Mouse (Mus musculus): ENCODE results near the gene Cacna1c. TPM values are rescaled to one million over a fixed set of nuclear protein-coding genes. Genes with fewer than 3 reads are reported as not detected.
A peak's percentile ranks its signal among the peaks of the same experiment; 100 is the strongest.

Gene Cacna1c
- polyA plus RNA-seq, 1 experiment from 2014 or later = 44.0 TPM

- no peak for ATAC-seq (replicated peaks; ENCODE audit: insufficient number of reproducible peaks, low FRiP score, low TSS enrichment)
- Histone ChIP-seq H3K4me3 (ENCODE audit: low read depth, low read length) (no peak overlapping the region), H3K27me3 (ENCODE audit: control insufficient read depth, insufficient read depth, low read length) (no peaks in the 10 kb centered on the region), H3K4me2 (no peak overlapping the region), H3K9me3 (replicated peaks; ENCODE audit: control insufficient read depth, low read length) (no peaks in the 10 kb centered on the region), H3K36me3 (ENCODE audit: control insufficient read depth, insufficient read depth, low read length) (no peaks in the 10 kb centered on the region), H3K27ac (ENCODE audit: low read depth, low read length) (no peak overlapping the region), H3K9ac (ENCODE audit: low read depth, low read length) (no peak overlapping the region), H3K4me1 (ENCODE audit: control insufficient read depth, insufficient read depth, low read length) (peaks cover 65% of the 10 kb centered on the region)
- 46% methylated on average over 2 of the region's 2 CpGs for WGBS (ENCODE audit: insufficient replicate concordance)
Measured at GRCm38 (mm10) chr6:119022850-119023249, 173.4 kb downstream of the Cacna1c start.

- Histone ChIP-seq H3K27me3 (ENCODE audit: control insufficient read depth, insufficient read depth, low read length) (no peaks in the 10 kb centered on the region), H3K9ac (ENCODE audit: low read depth, low read length) (no peak overlapping the region), H3K4me3 (ENCODE audit: low read depth, low read length) (no peak overlapping the region), H3K27ac (ENCODE audit: low read depth, low read length) (no peak overlapping the region), H3K9me3 (replicated peaks; ENCODE audit: control insufficient read depth, low read length) (no peaks in the 10 kb centered on the region), H3K4me2 (no peak overlapping the region), H3K4me1 (ENCODE audit: control insufficient read depth, insufficient read depth, low read length) (peaks cover 57% of the 10 kb centered on the region), H3K36me3 (ENCODE audit: control insufficient read depth, insufficient read depth, low read length) (no peaks in the 10 kb centered on the region)
- WGBS (ENCODE audit: insufficient replicate concordance) = 61% methylated on average over 8 of the region's 8 CpGs
- ATAC-seq (replicated peaks; ENCODE audit: insufficient number of reproducible peaks, low FRiP score, low TSS enrichment) = no peak
Measured at GRCm38 (mm10) chr6:119021226-119021625, 175.0 kb downstream of the Cacna1c start.

DNA sequence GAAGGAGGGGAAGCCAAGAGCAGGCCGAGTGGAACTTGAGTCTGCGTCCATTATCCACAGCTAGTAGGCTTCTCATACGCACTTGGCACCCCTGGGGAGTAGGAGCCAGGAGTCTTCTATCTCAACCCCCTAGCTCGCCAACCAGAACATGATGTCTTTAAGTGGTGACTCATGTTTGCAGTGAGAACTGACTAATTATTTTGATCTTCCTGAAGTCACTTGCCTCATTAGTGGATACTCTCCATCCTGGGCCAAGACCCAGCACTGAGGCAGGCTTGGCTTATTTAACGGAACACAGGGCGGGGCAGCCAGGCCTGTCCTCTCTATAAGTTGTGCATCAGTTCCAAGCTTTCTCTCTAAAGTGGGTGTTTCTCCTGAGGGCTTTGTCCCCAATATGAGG lies 177.3 kb downstream of the Cacna1c start:
- no peak for ATAC-seq (replicated peaks; ENCODE audit: insufficient number of reproducible peaks, low FRiP score, low TSS enrichment)

DNA sequence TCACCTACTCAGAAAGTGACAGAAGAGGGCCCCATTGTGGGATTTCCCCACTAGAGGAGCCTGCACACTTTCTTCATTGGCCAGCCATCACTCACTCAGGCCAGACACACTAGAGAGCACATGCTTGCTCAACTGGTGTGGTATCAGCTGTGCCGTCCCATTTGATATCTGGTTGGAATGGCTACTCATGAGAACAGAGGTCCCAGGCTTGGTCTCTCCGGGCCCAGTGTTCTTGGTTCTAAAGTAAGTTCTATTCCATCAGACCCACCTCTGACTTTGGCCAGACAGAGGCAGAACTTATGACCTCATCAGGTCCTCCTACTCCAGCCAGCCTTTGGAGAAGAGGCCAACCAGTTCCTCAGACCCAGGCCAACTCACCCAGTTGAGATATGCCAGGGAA lies 178.0 kb downstream of the Cacna1c start:
- no peak overlapping the region for H3K9ac ChIP-seq (ENCODE audit: low read depth, low read length)
- 63% methylated on average over 2 of the region's 2 CpGs for WGBS (ENCODE audit: insufficient replicate concordance)
- no peak for ATAC-seq (replicated peaks; ENCODE audit: insufficient number of reproducible peaks, low FRiP score, low TSS enrichment)
- H3K4me1 ChIP-seq (ENCODE audit: control insufficient read depth, insufficient read depth, low read length) = peaks cover 50% of the 10 kb centered on the region
- no peaks in the 10 kb centered on the region for H3K9me3 ChIP-seq (replicated peaks; ENCODE audit: control insufficient read depth, low read length)
- no peak overlapping the region for H3K4me3 ChIP-seq (ENCODE audit: low read depth, low read length)
- H3K36me3 ChIP-seq (ENCODE audit: control insufficient read depth, insufficient read depth, low read length) = no peaks in the 10 kb centered on the region
- no peak overlapping the region for H3K4me2 ChIP-seq
- no peaks in the 10 kb centered on the region for H3K27me3 ChIP-seq (ENCODE audit: control insufficient read depth, insufficient read depth, low read length)
- no peak overlapping the region for H3K27ac ChIP-seq (ENCODE audit: low read depth, low read length)

More for the DNA sequence above, 177.3 kb downstream of the Cacna1c start:
- Histone ChIP-seq H3K4me1 (ENCODE audit: control insufficient read depth, insufficient read depth, low read length) (peaks cover 50% of the 10 kb centered on the region), H3K27me3 (ENCODE audit: control insufficient read depth, insufficient read depth, low read length) (no peaks in the 10 kb centered on the region), H3K9ac (ENCODE audit: low read depth, low read length) (no peak overlapping the region), H3K27ac (ENCODE audit: low read depth, low read length) (no peak overlapping the region), H3K4me3 (ENCODE audit: low read depth, low read length) (no peak overlapping the region), H3K36me3 (ENCODE audit: control insufficient read depth, insufficient read depth, low read length) (no peaks in the 10 kb centered on the region), H3K4me2 (no peak overlapping the region), H3K9me3 (replicated peaks; ENCODE audit: control insufficient read depth, low read length) (no peaks in the 10 kb centered on the region)
- 82% methylated on average over 6 of the region's 6 CpGs for WGBS (ENCODE audit: insufficient replicate concordance)

DNA sequence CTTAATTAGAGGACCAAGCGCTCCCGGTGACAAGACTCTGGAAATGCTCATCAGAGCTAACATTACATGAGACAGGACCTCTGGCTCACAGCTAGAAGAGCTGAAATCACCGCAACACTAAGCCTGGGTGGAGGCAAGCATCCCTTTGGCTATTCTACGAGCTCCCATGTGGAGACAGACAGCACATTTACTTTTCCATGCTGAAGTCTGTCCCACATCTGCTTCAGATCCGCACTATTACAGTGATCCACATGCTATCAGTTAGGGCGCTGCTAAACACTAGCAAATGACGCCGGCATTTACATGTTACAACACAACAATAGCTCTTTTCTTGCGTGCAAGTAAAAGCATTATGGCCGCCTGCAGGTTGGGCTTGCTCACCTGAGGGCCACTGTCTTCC lies 178.7 kb downstream of the Cacna1c start:
- WGBS (ENCODE audit: insufficient replicate concordance) = 78% methylated on average over 10 of the region's 10 CpGs
- no peaks in the 10 kb centered on the region for H3K9me3 ChIP-seq (replicated peaks; ENCODE audit: control insufficient read depth, low read length)
- no peak overlapping the region for H3K9ac ChIP-seq (ENCODE audit: low read depth, low read length)
- no peak for ATAC-seq (replicated peaks; ENCODE audit: insufficient number of reproducible peaks, low FRiP score, low TSS enrichment)
- H3K4me3 ChIP-seq (ENCODE audit: low read depth, low read length) = no peak overlapping the region
- no peaks in the 10 kb centered on the region for H3K27me3 ChIP-seq (ENCODE audit: control insufficient read depth, insufficient read depth, low read length)
- no peaks in the 10 kb centered on the region for H3K36me3 ChIP-seq (ENCODE audit: control insufficient read depth, insufficient read depth, low read length)
- no peak overlapping the region for H3K4me2 ChIP-seq
- peaks cover 43% of the 10 kb centered on the region for H3K4me1 ChIP-seq (ENCODE audit: control insufficient read depth, insufficient read depth, low read length)
- no peak overlapping the region for H3K27ac ChIP-seq (ENCODE audit: low read depth, low read length)

- Histone ChIP-seq H3K4me1 (ENCODE audit: control insufficient read depth, insufficient read depth, low read length) (peaks cover 27% of the 10 kb centered on the region), H3K27ac (ENCODE audit: low read depth, low read length) (no peak overlapping the region)
- 71% methylated on average over 2 of the region's 2 CpGs for WGBS (ENCODE audit: insufficient replicate concordance)
Measured at GRCm38 (mm10) chr6:119015346-119015745, 180.9 kb downstream of the Cacna1c start.

DNA sequence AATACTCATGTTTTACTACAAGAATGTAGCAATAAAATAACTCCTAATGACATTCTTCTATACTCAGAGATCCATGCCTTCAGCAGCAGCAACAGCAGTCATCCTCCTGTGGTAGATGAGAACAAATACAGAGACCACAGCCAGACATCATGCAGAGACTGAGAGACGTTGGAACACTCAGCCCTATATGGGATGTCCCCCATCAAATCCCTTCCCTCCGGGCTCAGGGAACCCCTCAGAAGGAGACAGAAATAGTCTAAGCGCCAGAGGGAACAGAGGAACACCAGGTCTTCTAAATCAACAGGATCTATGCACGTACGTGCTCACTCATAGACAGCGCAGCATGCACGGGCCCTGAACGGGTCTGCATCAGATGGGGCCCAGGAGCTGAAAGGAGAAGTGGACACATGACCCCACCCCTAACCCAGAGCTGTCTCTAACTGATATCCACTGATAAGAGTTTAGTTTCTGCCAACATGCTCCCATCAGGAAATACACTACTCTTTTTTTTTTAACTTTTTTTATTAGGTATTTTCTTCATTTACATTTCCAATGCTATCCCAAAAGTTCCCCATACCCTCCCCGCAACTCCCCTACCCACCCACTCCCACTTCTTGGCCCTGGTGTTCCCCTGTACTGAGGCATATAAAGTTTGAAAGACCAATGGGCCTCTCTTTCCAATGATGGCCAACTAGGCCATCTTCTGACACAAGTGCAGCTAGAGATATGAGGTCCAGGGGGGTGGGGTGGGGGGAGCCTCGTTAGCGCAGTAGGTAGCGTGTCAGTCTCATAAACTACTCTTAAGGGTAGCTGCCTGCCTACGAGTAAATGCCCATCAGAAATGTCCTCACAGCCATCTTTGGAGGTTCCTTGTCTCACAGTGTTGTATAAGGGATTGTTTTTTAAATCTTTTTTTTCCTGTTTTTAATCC lies 182.8 kb downstream of the Cacna1c start:
- peak overlapping the region; percentile 6; the same call in 1 of the 2 replicates for H3K4me2 ChIP-seq
- peak; percentile 88 for ATAC-seq (replicated peaks; ENCODE audit: insufficient number of reproducible peaks, low FRiP score, low TSS enrichment)
- H3K27me3 ChIP-seq (ENCODE audit: control insufficient read depth, insufficient read depth, low read length) = no peaks in the 10 kb centered on the region
- H3K9ac ChIP-seq (ENCODE audit: low read depth, low read length) = no peak overlapping the region
- no peaks in the 10 kb centered on the region for H3K9me3 ChIP-seq (replicated peaks; ENCODE audit: control insufficient read depth, low read length)
- H3K36me3 ChIP-seq (ENCODE audit: control insufficient read depth, insufficient read depth, low read length) = no peaks in the 10 kb centered on the region
- no peak overlapping the region for H3K4me3 ChIP-seq (ENCODE audit: low read depth, low read length)
- H3K27ac ChIP-seq (ENCODE audit: low read depth, low read length) = no peak overlapping the region
- peaks cover 16% of the 10 kb centered on the region for H3K4me1 ChIP-seq (ENCODE audit: control insufficient read depth, insufficient read depth, low read length)
- WGBS (ENCODE audit: insufficient replicate concordance) = 60% methylated on average over 13 of the region's 13 CpGs

More at GRCm38 (mm10) chr6:119015346-119015745, 180.9 kb downstream of the Cacna1c start:
- ATAC-seq (replicated peaks; ENCODE audit: insufficient number of reproducible peaks, low FRiP score, low TSS enrichment) = no peak
- Histone ChIP-seq H3K9ac (ENCODE audit: low read depth, low read length) (no peak overlapping the region), H3K4me3 (ENCODE audit: low read depth, low read length) (no peak overlapping the region), H3K36me3 (ENCODE audit: control insufficient read depth, insufficient read depth, low read length) (no peaks in the 10 kb centered on the region), H3K4me2 (no peak overlapping the region), H3K9me3 (replicated peaks; ENCODE audit: control insufficient read depth, low read length) (no peaks in the 10 kb centered on the region), H3K27me3 (ENCODE audit: control insufficient read depth, insufficient read depth, low read length) (no peaks in the 10 kb centered on the region)

DNA sequence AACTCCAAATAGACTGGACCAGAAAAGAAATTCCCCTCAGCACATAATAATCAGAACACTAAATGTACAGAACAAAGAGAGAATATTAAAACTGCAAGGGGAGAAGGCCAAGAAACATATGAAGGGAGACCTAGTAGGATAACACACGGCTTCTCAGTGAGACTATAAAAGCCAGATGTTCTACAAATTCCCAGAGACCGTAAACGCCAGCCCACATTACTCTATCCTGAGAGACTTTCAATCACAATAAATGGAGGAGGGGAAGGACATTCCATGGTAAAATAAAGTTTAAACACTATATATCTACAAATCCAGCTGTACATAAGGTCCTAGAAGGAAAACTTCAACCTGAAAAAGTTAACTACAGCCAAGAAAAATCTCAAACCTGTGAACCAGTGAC lies 185.3 kb downstream of the Cacna1c start:
- Histone ChIP-seq H3K4me1 (ENCODE audit: control insufficient read depth, insufficient read depth, low read length) (peaks cover 6% of the 10 kb centered on the region; the same call in 1 of the 2 replicates), H3K4me2 (no peak overlapping the region), H3K36me3 (ENCODE audit: control insufficient read depth, insufficient read depth, low read length) (no peaks in the 10 kb centered on the region), H3K27me3 (ENCODE audit: control insufficient read depth, insufficient read depth, low read length) (no peaks in the 10 kb centered on the region), H3K27ac (ENCODE audit: low read depth, low read length) (no peak overlapping the region), H3K9ac (ENCODE audit: low read depth, low read length) (no peak overlapping the region), H3K4me3 (ENCODE audit: low read depth, low read length) (no peak overlapping the region), H3K9me3 (replicated peaks; ENCODE audit: control insufficient read depth, low read length) (no peaks in the 10 kb centered on the region)
- WGBS (ENCODE audit: insufficient replicate concordance) = 88% methylated on average over 3 of the region's 3 CpGs
- ATAC-seq (replicated peaks; ENCODE audit: insufficient number of reproducible peaks, low FRiP score, low TSS enrichment) = no peak

DNA sequence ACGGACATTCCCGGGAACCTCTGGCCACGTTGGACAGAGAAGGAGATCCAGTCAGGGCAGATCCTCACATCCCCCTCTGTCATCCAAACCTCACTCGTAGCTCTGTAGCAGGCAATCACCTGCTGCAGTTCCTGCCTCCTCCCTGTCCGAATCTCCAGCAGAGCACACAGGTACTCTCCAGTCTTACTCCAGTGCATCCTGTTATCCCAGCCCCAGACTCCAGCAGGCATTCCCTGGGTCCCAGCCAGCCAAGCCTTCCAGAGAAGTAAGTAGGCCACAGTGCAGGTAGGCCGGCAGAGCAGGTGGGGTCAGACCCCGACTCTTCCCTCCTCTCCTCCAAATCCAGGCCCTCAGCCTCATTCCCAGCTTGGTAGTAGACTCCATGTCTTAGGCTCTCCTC lies 186.7 kb downstream of the Cacna1c start:
- Histone ChIP-seq H3K9me3 (replicated peaks; ENCODE audit: control insufficient read depth, low read length) (no peaks in the 10 kb centered on the region), H3K4me1 (ENCODE audit: control insufficient read depth, insufficient read depth, low read length) (peaks cover 11% of the 10 kb centered on the region; the same call in 1 of the 2 replicates), H3K27me3 (ENCODE audit: control insufficient read depth, insufficient read depth, low read length) (no peaks in the 10 kb centered on the region), H3K36me3 (ENCODE audit: control insufficient read depth, insufficient read depth, low read length) (no peaks in the 10 kb centered on the region), H3K4me2 (no peak overlapping the region), H3K9ac (ENCODE audit: low read depth, low read length) (no peak overlapping the region), H3K4me3 (ENCODE audit: low read depth, low read length) (no peak overlapping the region), H3K27ac (ENCODE audit: low read depth, low read length) (no peak overlapping the region)
- WGBS (ENCODE audit: insufficient replicate concordance) = 80% methylated on average over 7 of the region's 7 CpGs
- ATAC-seq (replicated peaks; ENCODE audit: insufficient number of reproducible peaks, low FRiP score, low TSS enrichment) = no peak

Measured in heart, embryonic 11.5 days (tissue).